Mouse (Mus musculus) brain, adult 2 months (tissue): ENCODE measurements around the gene Mif4gd.

Source experiments
- DNase-seq: peaks from one replicate; pipeline ENCODE4 v3.0.0; 2011; ENCODE audit warnings: low read depth, low spot score

Gene Mif4gd

GRCm38 (mm10) chr11:115613138-115613945 is 573 bp upstream of the Mif4gd start:
- DNase-seq = no peak

DNA sequence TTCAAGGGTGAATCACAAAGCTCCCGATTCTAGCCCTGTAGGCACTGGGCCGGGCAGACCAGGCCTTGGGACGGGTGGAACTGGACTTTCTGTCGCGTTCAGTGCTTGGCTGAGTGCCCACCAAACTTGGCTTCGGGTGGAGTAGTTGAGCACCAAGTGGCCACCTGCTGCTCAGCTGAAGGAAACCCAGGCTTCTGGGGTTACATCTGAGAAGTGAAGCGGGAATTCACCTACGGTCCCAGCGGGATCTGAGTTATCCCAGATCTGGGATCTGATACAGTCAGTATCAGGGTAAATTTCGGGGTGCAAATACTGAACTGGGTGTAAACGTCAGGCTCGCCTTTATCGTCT is 735 bp downstream of the Mif4gd start:
- peak; percentile 74 for DNase-seq

GRCm38 (mm10) chr11:115611173-115611572 is 1.6 kb downstream of the Mif4gd start:
- DNase-seq = no peak

- no peak for DNase-seq
These were observed 3.2 kb downstream of the Mif4gd start for GRCm38 (mm10) chr11:115609576-115609975.

- peak; percentile 54 for DNase-seq
These were observed 4.1 kb downstream of the Mif4gd start for GRCm38 (mm10) chr11:115608421-115609399.

- no peak for DNase-seq
These were observed 6.0 kb downstream of the Mif4gd start for GRCm38 (mm10) chr11:115606733-115607132.

DNA sequence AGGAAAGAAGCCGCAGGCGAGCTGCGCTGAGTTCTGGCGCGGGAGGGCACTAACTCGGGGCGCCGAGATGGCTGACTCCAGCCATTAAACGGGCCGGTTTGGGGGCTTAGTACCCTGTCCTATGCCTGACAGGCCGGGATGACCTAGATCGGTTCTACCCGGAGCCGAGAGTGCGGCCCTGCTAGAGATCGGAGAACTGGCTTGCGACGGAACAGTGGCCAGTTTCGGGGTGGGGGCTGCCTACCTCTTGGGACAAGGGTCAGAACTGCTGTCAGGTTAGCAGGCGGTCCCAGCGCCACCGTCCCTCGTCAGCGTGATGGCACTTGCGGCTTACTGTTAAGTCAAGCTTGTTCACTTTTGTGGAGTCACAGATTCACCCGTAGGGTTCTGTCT is 8.5 kb downstream of the Mif4gd start:
- no peak for DNase-seq

GRCm38 (mm10) chr11:115603476-115604303 is 9.1 kb downstream of the Mif4gd start, which contains the start of the genes Mrps7 and Gga3:
Mrps7 (plus strand) TSS chr11:115603925.
Gga3 (minus strand) TSS chr11:115604051.
- peak; percentile 94 for DNase-seq

DNA sequence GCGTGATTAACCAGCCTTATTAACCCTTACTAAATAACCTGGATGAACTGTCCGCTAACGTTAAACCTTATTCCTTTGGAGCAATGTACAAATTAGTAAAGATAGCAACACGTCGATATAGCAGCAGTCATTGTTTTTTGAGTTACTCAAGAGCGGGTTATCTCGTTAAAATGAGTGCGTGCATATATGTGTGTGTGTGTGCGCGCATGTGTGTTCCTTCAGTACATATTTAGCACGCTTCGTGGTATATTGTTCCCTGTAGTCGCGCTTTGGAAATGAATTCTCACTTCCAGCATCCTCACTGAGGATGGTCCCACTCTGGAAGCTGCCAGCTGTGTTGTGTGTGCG is 9.7 kb downstream of the Mif4gd start:
- DNase-seq = peak; percentile 31

- DNase-seq = no peak
These were observed 11.6 kb downstream of the Mif4gd start for GRCm38 (mm10) chr11:115601174-115601573.

DNA sequence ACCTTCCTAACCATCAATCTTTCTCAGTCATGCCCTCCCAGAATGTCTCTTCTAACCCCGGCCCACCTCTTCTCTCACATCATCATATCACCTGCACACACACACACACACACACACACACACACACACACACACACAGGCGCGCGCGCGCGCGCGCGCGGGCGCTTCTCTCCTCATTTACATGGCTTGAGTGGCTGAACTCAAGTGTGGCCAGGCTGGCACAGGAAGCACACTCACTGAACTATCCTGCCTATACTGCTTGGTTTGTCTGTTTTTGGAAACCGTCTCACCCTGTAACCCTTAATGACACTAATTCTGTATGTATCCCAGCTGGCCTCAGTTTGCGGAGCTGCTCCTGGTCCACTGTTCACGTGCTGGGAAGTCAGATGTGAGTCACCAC is 12.0 kb downstream of the Mif4gd start:
- DNase-seq = no peak

DNA sequence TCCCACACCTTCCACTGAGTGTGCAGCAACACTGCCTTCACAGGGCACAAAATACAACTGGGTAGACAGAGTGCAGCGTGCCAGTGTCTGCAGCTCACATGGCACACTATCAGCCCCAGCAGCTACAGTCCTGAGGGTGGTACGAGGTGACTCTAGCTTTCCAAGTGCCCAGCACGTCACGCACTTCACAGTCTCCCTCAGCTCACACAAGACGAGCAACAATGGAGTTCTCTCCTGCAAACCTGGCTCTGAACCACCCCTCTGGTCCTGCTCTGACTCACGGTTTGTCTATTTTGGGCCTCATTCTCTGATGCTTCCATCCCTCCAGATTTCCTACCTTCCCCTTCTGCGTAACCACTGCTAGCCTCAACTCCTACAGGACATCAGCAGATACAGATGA is 13.0 kb downstream of the Mif4gd start:
- peak; percentile 80 for DNase-seq

DNA sequence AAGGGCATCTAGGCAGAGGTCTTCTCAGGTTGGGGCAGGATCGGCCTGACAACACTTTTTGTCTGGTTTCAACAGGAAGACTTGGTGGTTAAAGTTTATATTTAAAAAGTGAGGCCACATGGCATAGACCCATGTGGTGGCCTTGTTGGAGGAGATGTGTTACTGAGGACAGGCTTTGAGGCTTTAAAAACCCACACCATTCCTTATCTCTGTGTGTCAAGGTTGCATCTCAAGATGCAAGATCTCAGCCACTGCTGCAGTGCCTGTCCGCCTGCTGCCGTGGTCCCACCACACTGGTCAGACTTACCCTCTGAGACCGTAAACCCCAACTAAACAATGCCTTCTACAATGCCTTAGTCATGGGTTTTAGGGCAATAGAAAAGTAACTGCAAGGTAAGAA is 14.5 kb downstream of the Mif4gd start:
- DNase-seq = no peak

- no peak for DNase-seq
These were observed 17.6 kb downstream of the Mif4gd start for GRCm38 (mm10) chr11:115595209-115595608.

DNA sequence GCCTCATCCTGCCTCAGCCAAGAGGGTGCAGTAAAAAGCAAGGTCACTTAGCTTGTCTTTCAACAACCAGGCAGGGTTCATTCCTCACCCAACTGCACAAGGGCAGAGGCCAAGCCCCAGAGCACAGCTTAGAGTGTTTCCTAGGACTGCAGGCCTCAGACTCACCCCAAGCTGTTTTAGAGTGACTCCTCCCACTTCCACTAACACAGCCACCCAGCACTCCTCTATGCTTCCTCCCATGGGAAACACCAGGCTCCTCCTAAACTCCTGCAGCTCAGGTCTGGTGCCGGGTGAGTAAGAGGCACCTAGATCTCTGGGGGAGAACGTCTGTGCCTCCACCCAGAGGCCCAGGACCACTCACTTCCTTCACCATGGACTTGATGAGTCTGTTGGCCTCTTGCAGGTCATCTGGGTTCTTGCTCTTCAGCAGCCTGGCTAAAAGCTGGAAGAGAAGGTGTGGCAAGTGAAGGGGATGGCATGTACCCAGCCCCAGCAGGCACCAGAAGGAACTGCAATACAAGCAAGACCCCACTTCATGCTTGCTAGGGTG is 22.2 kb downstream of the Mif4gd start:
- no peak for DNase-seq

DNA sequence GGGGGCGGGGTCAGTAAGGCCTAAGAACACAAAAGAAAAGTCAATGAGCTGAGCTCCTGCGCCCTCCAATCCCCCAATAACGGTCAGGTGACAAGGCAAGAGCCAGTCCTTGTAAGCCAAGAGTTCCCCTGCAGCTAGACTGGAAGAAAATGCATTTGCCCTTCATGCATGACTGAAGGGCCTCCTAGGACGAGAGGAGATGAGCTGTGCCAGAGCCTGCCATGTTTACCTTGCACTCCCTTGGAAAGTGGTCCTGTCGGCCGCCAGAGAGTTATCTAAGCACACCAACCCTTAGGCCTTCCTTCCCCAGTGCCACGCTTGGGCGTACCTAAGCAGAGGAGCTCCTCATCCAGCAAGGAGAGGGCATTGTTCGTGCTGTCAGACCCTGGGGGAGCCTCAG is 24.8 kb downstream of the Mif4gd start:
- no peak for DNase-seq

GRCm38 (mm10) chr11:115586403-115586802 is 26.4 kb downstream of the Mif4gd start:
- no peak for DNase-seq

- DNase-seq = no peak
These were observed 27.1 kb downstream of the Mif4gd start for GRCm38 (mm10) chr11:115585573-115586100.

DNA sequence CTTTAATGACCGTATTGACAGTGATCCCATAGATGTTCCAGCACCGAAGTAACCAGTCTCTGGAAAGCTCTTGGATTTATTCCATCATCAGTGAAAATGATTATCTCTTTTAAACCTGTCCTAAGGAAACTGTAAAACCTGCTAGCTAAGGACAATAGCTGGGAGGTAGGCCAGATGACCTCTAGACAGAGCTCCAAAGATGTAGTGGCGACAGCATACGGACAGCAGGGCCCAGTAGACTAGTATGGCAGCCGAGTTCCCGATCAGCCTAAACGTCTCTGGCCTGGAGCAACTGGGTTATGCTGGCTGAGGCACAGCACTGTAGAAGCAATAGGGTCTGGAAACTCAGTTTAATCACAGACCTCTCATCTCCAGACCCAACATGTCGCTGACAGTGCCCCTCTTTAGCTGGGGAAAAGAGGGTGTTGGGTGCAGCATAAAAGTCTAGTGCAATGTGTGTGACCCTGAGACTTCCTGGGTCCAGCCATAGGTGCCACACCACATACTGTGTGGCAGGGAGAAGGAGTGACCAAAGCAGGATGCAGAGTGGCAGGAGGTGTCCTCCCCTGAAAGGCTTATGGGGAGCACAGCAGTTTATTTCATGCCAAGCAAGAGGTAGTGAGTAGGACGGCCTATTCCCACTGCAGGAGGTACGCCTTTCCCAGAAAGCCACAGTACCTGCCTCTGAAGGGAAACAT is 28.2 kb downstream of the Mif4gd start:
- DNase-seq = no peak

GRCm38 (mm10) chr11:115582913-115583606 is 29.7 kb downstream of the Mif4gd start:
- DNase-seq = peak; percentile 40
